Mouse (Mus musculus): Measurements from ENCODE around the gene Rnls.

DNA sequence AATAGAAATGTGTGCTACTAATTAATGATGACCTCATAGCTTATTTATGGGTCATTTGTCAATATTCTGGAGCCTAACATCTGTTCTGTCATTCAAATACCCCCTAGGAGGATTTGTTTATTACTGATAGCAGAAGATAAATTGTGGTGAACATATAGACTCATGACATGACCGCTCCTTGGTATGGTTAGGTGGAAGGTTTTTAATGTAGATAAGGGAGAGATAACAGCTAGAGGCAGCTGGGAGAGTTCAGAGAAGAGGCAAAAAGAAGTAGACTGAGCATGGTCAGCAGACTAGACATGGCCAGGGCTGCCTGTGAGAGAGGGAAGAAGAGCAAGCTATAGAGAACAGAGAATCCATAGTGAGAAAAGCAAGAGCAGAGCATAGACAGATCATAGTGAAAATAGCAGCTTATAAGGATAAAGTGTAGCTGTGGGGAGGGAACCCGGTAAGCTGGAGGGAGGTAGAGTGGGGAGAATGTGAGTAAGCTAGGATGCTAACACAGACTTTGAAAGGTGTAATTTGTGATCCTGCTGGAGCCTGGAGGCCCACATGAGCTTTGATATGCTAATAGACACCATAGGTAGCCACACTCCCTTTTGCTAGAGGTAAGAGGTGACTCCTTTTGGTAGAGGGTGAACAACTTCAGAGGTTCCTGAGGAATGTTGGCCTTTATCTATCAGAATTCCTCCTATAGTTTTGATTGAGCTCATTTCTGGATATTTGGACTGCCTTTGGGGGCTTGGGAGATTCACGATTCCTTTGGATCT, 127.7 kb downstream of the Rnls start:
- TF ChIP-seq POLR2A (IDR thresholded peaks at IDR 0.05; ENCODE audit: control insufficient read depth, low read depth, low read length) (no peak), CTCF (IDR thresholded peaks at IDR 0.05; ENCODE audit: control insufficient read depth, insufficient read depth, insufficient replicate concordance, low read depth, low read length) (no peak)

Measured in testis, adult 2 months (tissue).